Mouse (Mus musculus): ENCODE results near the gene Otud3. TPM values are rescaled to one million over a fixed set of nuclear protein-coding genes. Genes with fewer than 3 reads are reported as not detected.
"Not testable (repeated sequence)": the region's sequence is repeated elsewhere in the genome, so short reads cannot be mapped to it uniquely, and the experiment has no call there.

Otud3 gene
- total RNA-seq (2021), result 11.7 and 13.5 TPM in 2 replicates
- long read RNA-seq, transcript Otud3-201 (8 exons, 1,668 nt), result major isoform, 7 of 8 reads
- long read RNA-seq, partial matches to known transcripts, result 0 of 8 reads
- long read RNA-seq, other reads (novel, unspliced or antisense), result 1 of 8 reads

DNA sequence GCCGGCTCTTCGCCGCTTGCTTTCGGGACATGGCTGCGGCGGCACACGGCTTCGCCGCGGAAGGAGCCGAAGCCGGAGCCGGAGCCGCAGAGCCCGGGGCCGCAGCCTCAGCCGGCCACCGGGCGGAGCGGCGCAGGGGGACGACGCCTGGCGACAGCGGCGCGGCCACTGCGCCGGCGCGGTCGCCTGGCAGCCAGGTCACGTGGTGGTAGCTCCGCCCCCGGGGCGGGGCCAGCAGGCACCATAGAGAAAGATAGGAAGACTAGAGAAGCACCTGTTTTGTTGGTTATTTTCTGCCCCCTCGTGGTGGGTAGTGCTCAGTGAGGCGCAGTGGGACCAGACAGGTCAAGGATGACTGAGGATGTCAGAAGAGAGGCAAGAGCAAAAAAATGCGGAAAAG lies at the start of gene Otud3:
Gene Otud3, minus strand, starts transcription at position 149 of the 400 bp plus-strand sequence.
- peak; percentile 93 for DNase-seq

DNA sequence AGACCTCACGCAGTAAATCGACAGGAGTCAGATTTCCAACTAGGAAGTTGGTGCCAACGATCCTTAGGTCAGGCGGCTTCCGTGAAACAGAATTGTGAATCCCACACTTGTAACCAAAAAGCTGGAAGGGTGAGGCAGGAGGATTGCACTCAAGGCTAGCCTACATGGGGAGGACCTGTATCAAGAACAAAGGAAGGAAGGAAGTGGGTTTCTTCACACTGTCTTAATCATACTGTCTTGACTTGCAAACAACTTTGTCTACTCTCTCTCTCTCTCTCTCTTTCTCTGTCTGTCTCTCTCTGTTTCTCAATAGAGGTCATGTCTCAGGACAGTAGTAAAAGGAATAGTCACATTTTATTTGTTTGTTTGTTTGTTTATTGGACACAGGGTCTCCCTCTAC lies 49.0 kb upstream of the Otud3 start:
- no peak for DNase-seq

DNA sequence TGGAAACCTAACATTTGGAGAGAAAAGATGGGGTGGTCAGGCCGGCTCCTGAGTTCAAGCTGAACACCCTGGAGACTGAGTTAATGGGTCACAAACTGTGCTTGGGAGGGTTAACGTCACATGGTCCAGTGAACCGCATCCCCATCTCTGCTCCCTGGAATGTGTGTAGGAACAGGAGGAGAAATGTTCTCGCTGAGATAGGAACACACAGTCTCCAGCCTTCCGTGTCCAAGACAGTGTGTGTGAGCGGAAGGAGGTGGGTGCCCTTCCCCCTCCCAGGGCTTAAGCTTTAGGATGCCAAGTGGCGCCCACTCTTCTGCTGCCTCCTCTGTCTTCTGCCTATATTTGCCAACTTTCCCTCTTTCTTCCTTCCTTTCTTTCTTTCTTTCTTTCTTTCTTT lies 46.2 kb upstream of the Otud3 start:
- no peak for DNase-seq

DNA sequence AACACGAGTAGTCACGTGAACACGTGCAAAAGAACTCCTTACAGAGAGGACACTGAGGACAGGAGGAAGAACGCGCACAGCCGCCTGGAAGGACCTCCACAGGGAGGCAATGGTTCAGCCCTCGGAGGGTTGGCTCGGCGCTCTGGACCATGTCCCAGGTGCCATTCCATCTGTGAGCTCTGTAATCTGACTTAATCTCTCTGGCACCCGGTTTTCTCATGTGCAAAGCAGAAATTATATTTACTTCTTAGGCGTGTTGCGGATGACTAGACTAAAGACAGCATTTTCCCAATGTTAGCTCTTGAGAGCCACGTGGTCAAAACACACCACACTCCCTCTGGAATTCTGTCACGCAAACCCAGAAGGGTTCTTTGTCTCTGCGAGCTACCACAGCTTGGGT lies 45.4 kb upstream of the Otud3 start:
- DNase-seq, result no peak

GRCm38 (mm10) chr4:138958612-138959011 lies 44.9 kb upstream of the Otud3 start:
- DNase-seq, result no peak

DNA sequence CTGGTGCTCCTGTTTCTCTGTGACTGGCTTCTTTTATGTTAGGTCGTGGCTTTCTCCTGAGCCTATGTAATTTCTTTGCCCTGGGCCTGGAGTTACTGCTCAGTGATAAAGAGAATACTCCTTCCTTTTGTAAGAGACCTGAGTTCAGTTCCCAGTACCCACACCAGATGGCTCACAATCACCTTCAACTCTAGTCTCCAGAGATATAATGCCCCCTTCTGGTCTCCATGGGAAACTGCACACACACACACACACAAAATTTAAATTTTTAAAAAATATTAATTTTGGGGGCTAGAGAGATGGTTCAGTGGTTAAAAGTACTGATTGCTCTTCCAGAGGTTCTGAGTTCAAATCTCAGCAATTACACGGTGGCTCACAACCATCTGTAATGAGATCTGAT lies 34.5 kb upstream of the Otud3 start:
- DNase-seq, result no peak

DNA sequence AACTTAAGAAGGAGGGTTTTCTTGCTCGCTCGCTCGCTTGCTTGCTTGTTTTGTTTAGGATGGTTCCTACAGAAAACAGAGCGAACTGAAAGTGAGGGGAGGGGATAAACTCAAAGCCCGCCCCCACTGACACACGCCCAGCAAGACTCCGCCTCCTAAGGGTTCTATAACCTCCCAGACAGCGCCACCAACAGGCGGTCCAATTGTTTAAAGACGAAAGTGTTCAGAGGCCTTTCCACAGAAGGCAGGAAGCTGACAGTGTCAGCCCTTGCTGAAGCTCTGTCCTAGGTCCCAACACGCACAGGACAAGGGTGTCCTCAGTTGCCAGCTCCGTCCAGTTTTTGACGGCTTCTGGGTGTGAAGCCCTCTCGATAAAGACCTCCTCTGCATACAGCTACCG lies 30.0 kb upstream of the Otud3 start:
- DNase-seq, result peak; percentile 70

- no peak for DNase-seq
Observed at GRCm38 (mm10) chr4:138941966-138942365, 28.2 kb upstream of the Otud3 start.

- DNase-seq, result no peak
Observed at GRCm38 (mm10) chr4:138941401-138941800, 27.7 kb upstream of the Otud3 start.

DNA sequence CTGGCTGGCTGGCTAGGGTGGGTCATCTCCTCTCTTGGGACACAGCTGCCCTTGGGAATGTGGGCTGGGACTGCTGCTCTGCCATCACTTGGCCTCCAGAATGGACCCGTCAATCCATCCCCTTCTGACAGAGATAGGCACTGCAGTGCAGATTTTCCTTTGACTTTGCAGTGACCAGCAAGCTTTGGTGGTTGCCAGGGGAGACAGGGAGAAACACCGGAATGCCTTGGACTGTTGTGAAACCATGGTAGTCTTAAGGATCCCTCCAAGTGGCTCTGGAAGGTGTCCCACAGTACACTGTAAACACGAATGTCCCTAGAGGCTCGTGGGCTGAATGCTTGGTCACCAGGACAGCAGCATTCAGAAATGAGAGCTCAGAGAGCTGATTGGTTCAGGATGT lies 25.7 kb upstream of the Otud3 start:
- DNase-seq, result no peak

GRCm38 (mm10) chr4:138938495-138939269 lies 24.9 kb upstream of the Otud3 start:
- DNase-seq, result no peak

- no peak for DNase-seq
Observed at GRCm38 (mm10) chr4:138934456-138935145, 20.9 kb upstream of the Otud3 start.

DNA sequence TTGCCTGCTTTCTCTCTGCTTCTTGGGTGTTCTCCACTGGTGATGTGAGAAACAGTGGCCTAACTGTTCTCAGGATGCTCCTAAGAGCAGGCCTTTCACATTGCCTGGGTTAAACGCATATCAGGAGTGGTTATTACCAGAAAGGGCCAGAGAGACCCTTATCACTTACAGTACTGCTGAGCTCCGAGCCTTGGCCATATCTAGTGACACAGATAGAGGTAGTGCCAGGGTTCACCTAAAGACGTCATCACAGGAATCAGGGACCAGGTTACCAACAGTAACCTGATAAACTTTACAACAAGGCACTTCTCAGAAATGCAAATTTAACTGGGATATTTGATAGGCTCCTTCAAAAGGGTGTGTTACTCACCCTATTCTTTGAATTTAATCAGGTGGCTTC lies 20.1 kb upstream of the Otud3 start:
- DNase-seq, result no peak

DNA sequence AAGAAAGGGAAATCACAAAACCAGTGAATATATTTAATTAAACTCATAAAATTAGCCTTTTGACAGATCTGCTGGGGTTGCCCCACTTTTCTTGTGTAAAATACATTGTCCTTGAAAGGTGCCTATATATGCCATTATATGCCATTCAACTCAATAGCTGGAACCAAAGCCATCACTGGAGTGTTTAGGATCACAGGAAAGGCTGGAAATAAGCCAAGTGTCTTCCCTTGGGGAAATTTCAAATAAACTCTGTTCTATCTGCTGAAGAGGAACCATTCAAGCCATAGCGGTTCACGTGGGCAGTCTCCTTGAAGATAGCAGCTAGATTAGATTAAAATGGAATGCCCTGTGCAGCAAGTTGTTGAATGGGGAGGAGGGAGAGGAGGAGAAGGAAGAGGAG lies 11.8 kb upstream of the Otud3 start:
- no peak for DNase-seq

DNA sequence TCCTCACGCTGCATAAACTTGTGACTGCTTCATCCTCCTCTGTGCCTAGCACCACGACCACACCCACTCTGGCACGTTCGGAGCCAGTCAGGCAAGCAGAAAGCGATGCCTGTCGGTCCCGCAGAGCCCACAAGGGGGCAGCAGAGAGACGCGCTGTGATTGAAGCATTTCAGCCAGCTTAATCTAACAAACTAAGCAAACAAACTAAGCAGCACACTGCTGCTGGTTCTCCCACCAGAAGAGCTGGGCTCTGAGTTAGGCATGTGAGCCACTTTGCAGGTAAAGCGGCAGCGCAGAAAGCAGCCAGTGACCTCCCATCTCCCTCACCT lies 8.3 kb upstream of the Otud3 start:
- DNase-seq, result peak; percentile 96

- DNase-seq, result no peak
Observed at GRCm38 (mm10) chr4:138921254-138922130, 7.7 kb upstream of the Otud3 start.

GRCm38 (mm10) chr4:138917282-138917681 lies 3.5 kb upstream of the Otud3 start:
- DNase-seq, result no peak

DNA sequence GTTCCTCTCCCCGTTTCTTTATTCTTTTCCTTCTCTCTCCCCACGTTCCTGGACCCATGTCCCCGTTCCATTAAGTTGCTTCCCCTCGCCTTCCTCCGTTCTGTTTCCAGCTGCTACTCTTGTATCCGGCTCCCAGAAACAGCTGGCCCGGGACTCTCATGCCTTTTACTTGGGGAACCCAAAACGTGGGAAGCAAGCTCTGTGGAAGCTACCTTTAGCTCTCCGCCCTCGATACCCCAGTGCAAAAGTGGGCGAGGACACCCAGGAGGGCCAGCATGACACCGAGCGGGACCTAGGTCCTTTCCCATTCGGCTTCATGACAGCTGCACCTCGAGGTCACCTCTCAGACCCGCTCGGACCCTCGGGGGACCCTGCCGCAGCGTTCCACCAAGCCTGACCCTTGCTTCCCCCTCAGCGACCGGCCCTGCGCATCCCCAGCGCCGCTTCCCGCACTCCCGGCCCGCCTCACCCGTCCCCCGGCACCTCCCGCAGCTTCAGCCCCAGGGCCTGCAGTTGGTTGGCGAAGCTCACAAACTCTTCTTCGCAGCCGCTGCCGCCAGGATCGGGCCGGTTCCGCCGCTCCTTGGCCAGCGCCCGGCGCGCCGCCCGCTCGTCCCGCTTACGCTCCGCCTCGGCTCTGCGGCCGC lies 481 bp downstream of the Otud3 start:
- peak; percentile 60 for DNase-seq

DNA sequence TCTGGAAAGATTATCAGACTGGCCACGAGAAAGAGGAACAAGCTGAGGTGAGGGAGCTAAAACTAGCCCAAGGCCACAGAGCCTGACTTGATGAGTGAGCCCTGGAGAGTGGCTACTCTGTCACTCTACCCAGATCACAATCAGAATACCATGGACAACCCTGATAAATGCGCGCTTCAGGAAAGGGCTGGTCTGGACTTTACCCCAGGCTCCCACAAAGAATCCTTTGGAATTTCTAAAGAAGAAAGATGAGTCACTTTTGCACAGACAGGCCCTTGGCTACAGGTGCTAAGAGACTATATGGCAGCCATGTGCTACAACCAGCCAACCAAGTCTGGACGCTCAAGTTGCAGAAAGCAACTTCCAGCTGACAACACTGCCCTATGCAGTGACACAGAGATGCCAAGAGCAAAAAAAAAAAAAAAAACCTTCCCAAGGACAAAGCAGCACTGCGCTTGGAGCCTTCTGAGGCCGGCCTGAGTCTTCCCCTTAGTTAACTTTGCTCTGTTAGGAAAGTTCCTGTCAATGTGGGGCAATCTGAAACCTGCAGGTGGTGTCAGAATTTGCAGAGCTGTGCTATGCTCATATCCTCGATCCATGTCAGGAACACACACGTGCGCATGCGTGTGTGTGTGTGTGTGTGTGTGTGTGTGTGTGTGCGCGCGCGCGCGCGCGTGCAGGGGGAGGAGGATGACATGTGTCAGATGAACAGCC lies 8.0 kb downstream of the Otud3 start:
- no peak for DNase-seq

DNA sequence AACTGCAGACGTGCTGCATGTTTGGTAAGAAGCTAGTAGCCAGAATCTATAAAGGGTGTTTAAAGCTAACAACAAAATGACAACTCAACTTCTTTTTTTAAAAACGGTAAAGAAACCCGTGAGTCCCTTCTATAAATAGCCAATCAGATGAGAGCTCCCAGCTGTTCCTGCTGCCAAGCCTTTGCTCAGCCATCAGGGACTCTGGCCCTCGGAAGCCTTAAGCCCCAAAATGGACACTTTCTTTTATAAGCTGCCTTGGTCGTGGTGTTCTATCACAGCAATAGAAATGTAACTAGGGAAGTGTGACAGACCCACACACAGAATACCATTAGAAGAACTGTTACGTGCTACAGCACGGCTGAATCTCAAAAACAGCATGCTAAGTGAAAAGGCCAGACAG lies 14.4 kb downstream of the Otud3 start:
- no peak for DNase-seq

DNA sequence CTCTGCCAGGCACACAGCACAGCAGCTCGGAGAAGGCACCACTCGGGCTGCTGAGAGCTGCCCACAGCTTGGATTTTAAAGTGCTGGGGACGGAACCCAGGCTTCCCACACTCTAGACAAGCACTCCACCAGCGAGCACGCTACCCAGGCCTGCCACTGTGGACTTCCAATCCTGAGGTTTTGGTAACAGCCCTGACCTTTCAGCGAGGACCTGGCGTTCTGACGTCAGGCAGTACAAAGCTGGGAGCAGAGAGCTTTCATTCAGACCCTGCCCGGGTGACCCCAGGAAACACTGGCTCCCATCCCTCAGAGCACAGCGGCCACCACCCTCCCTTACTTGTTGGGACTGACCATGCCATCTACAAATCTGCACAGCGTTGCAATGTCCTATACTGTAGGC lies 20.0 kb downstream of the Otud3 start:
- not testable (repeated sequence) for DNase-seq

DNA sequence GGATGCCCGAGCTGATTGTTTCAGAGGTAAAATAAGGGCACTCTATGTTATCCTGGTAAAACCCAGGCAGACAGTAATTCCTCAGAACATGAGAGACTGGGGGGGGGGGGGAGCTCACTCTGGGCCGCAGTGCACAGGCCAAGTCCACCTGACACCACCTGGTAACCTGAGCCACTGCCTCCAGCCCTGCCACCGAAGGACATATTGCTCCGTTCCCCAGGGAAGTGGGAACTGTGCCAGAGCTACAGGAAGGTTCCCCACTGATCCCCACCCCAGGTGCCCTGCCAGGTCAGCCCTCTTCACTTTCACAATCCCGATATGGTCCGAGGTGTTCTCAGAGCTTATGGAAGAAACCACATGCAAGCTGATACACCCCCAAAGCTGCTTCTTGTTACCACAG lies 21.1 kb downstream of the Otud3 start:
- DNase-seq, result no peak

Measured in adrenal gland, postnatal 25 days (tissue).